Mouse (Mus musculus): ENCODE measurements around the gene Hacd4.

GRCm38 (mm10) chr4:88415017-88415416 lies 23.7 kb downstream of the Hacd4 start:
- no peak for TF ChIP-seq POLR2A (IDR thresholded peaks at IDR 0.05; ENCODE audit: borderline replicate concordance, insufficient read depth, low read length)
- no peak for TF ChIP-seq CTCF (IDR thresholded peaks at IDR 0.05; ENCODE audit: borderline replicate concordance, insufficient read depth, low read depth, low read length)
